Mouse (Mus musculus) liver, adult (tissue): Measurements from ENCODE around the gene Rbm34.
A peak's percentile ranks its signal among the peaks of the same experiment; 100 is the strongest.

Experiments used
- GATA4 ChIP-seq: IDR thresholded peaks from 2 replicates; pipeline ENCODE4 v1.6.1; 2014; ENCODE audit warnings: mild to moderate bottlenecking, low read length; ENCODE audit not compliant: insufficient replicate concordance

The Rbm34 gene

GRCm38 (mm10) chr8:126969546-126969945 lies 1.3 kb downstream of the Rbm34 start:
- TF ChIP-seq GATA4, result no peak

- no peak for TF ChIP-seq GATA4
These were observed 2.8 kb downstream of the Rbm34 start for GRCm38 (mm10) chr8:126968107-126968506.

- no peak for TF ChIP-seq GATA4
These were observed 5.6 kb downstream of the Rbm34 start for GRCm38 (mm10) chr8:126965246-126965645.

GRCm38 (mm10) chr8:126962871-126963270 lies 8.0 kb downstream of the Rbm34 start:
- no peak for TF ChIP-seq GATA4

- TF ChIP-seq GATA4, result no peak
These were observed 9.4 kb downstream of the Rbm34 start for GRCm38 (mm10) chr8:126961516-126961915.

- no peak for TF ChIP-seq GATA4
These were observed 18.8 kb downstream of the Rbm34 start for GRCm38 (mm10) chr8:126951900-126952636.

- no peak for TF ChIP-seq GATA4
These were observed 21.3 kb downstream of the Rbm34 start for GRCm38 (mm10) chr8:126949527-126949926.

- TF ChIP-seq GATA4, result no peak
These were observed 24.4 kb downstream of the Rbm34 start for GRCm38 (mm10) chr8:126946444-126946843.

GRCm38 (mm10) chr8:126945730-126946163 lies 25.1 kb downstream of the Rbm34 start, which contains the start of gene Tomm20:
Gene Tomm20, minus strand, starts transcription at chr8:126945844.
- TF ChIP-seq GATA4, result peak; percentile 27; the same call in 1 of the 2 replicates

GRCm38 (mm10) chr8:126944781-126945691 lies 25.8 kb downstream of the Rbm34 start:
- no peak for TF ChIP-seq GATA4

- no peak for TF ChIP-seq GATA4
These were observed 27.3 kb downstream of the Rbm34 start for GRCm38 (mm10) chr8:126943565-126943964.

- TF ChIP-seq GATA4, result no peak
These were observed 33.5 kb downstream of the Rbm34 start for GRCm38 (mm10) chr8:126937337-126937736.

GRCm38 (mm10) chr8:126935932-126936331 lies 34.9 kb downstream of the Rbm34 start:
- no peak for TF ChIP-seq GATA4

- no peak for TF ChIP-seq GATA4
These were observed 35.5 kb downstream of the Rbm34 start for GRCm38 (mm10) chr8:126935387-126935786.

- TF ChIP-seq GATA4, result no peak
These were observed 38.2 kb downstream of the Rbm34 start for GRCm38 (mm10) chr8:126932656-126933055.

GRCm38 (mm10) chr8:126932249-126932648 lies 38.6 kb downstream of the Rbm34 start:
- no peak for TF ChIP-seq GATA4
